ENCODE assay signal across 18 mouse cellular contexts in genomic region chr17:56505401-56505800, GRCm38 (mm10). TPM values are rescaled to one million over a fixed set of nuclear protein-coding genes. Genes with fewer than 3 reads are reported as not detected.
A peak's percentile ranks its signal among the peaks of the same experiment; 100 is the strongest.
DNase-seq lines count a peak whose midpoint lies in the region; ATAC-seq lines count a peak whose summit lies in the region.
"Had no signal": no experiment of that assay in that cellular context is flagged by ENCODE, and none has a peak within 500 bp of the region (broad histone marks: within the 10 kb centered on the region; RNA-seq: fewer than 3 reads in every experiment).

No protein-coding gene starts in this region.

- peak overlapping the region; percentile 53 for H3K27ac ChIP-seq in hindbrain, embryonic 13.5 days
- H3K27ac ChIP-seq in hindbrain, embryonic 11.5 days (ENCODE audit: low read depth, low read length): no peak overlapping the region
- H3K27ac ChIP-seq in forebrain, embryonic 14.5 days (ENCODE audit: low read depth, low read length): peak overlapping the region; percentile 58; the same call in 1 of the 2 replicates
- H3K27ac ChIP-seq: embryonic facial prominence, embryonic 12.5 days; heart, embryonic 10.5 days; heart, embryonic 15.5 days; hindbrain, postnatal 0 days had no signal

- H3K9ac ChIP-seq in hindbrain, embryonic 13.5 days: no peak overlapping the region
- no peak overlapping the region for H3K9ac ChIP-seq in hindbrain, embryonic 11.5 days (ENCODE audit: low read depth, low read length)
- no peak overlapping the region for H3K9ac ChIP-seq in forebrain, embryonic 14.5 days (ENCODE audit: low read length)
- H3K9ac ChIP-seq: embryonic facial prominence, embryonic 12.5 days; heart, embryonic 15.5 days had no signal

- H3K27me3 ChIP-seq in hindbrain, embryonic 13.5 days: peaks cover 13% of the 10 kb centered on the region
- H3K27me3 ChIP-seq in hindbrain, embryonic 11.5 days (ENCODE audit: control insufficient read depth, insufficient read depth, low read length): peaks cover 7% of the 10 kb centered on the region
- H3K27me3 ChIP-seq in forebrain, embryonic 14.5 days (replicated peaks; ENCODE audit: control insufficient read depth, insufficient read depth, low read length): no peaks in the 10 kb centered on the region

- ATAC-seq in hindbrain, embryonic 13.5 days (ENCODE audit: low FRiP score): no peak
- no peak for ATAC-seq in hindbrain, embryonic 11.5 days (ENCODE audit: low FRiP score)
- no peak for ATAC-seq in forebrain, embryonic 14.5 days
- ATAC-seq: hindbrain, postnatal 0 days had no signal

- 71% methylated on average over 10 of the region's 10 CpGs for WGBS in hindbrain, embryonic 13.5 days
- 78% methylated on average over 10 of the region's 10 CpGs for WGBS in hindbrain, embryonic 11.5 days
- 79% methylated on average over 10 of the region's 10 CpGs for WGBS in forebrain, embryonic 14.5 days

- H3K4me3 ChIP-seq in hindbrain, embryonic 13.5 days: no peak overlapping the region
- H3K4me3 ChIP-seq in hindbrain, embryonic 11.5 days (ENCODE audit: low read depth, low read length): no peak overlapping the region
- H3K4me3 ChIP-seq in forebrain, embryonic 14.5 days (ENCODE audit: low read depth, low read length): no peak overlapping the region
- H3K4me3 ChIP-seq: embryonic facial prominence, embryonic 12.5 days; heart, embryonic 10.5 days; heart, embryonic 15.5 days had no signal

- no peak for DNase-seq in hindbrain, embryonic 11.5 days (ENCODE audit: low spot score)
- DNase-seq in MN1 (ENCODE audit: low spot score): peak; percentile 92
- peak; percentile 31 for DNase-seq in brain, adult 2 months (ENCODE audit: low read depth, low spot score)
- DNase-seq in forebrain, embryonic 14.5 days (ENCODE audit: low spot score): no peak
- no peak for DNase-seq in kidney, adult 8-10 months
- no peak for DNase-seq in thymus, postnatal 36 days
- no peak for DNase-seq in lung, postnatal 4 days
- DNase-seq: adrenal gland, postnatal 10 days; cerebellum, adult 18-20 months; heart, adult 18-20 months; heart, postnatal 14 days; kidney, adult 18-20 months had no signal

- H3K4me1 ChIP-seq in hindbrain, embryonic 13.5 days (replicated peaks): peaks cover 56% of the 10 kb centered on the region
- peaks cover 2% of the 10 kb centered on the region; the same call in 1 of the 2 replicates for H3K4me1 ChIP-seq in hindbrain, embryonic 11.5 days (replicated peaks; ENCODE audit: control insufficient read depth, insufficient read depth, low read length)
- peaks cover 31% of the 10 kb centered on the region for H3K4me1 ChIP-seq in forebrain, embryonic 14.5 days (ENCODE audit: control insufficient read depth, insufficient read depth, low read length)

- H3K36me3 ChIP-seq in hindbrain, embryonic 13.5 days: no peaks in the 10 kb centered on the region
- no peaks in the 10 kb centered on the region for H3K36me3 ChIP-seq in hindbrain, embryonic 11.5 days (ENCODE audit: control insufficient read depth, insufficient read depth, low read length)
- no peaks in the 10 kb centered on the region for H3K36me3 ChIP-seq in forebrain, embryonic 14.5 days (ENCODE audit: control insufficient read depth, insufficient read depth, low read length)
- H3K36me3 ChIP-seq: embryonic facial prominence, embryonic 12.5 days; heart, embryonic 10.5 days; heart, embryonic 15.5 days had no signal

- no peak overlapping the region for H3K4me2 ChIP-seq in hindbrain, embryonic 13.5 days
- H3K4me2 ChIP-seq in hindbrain, embryonic 11.5 days (replicated peaks; ENCODE audit: low read depth, low read length): no peak overlapping the region
- H3K4me2 ChIP-seq in forebrain, embryonic 14.5 days (ENCODE audit: low read length): no peak overlapping the region
- H3K4me2 ChIP-seq: embryonic facial prominence, embryonic 12.5 days; heart, embryonic 15.5 days had no signal

- no peaks in the 10 kb centered on the region for H3K9me3 ChIP-seq in hindbrain, embryonic 13.5 days
- H3K9me3 ChIP-seq in hindbrain, embryonic 11.5 days (ENCODE audit: control insufficient read depth, low read length): no peaks in the 10 kb centered on the region
- no peaks in the 10 kb centered on the region for H3K9me3 ChIP-seq in forebrain, embryonic 14.5 days (replicated peaks; ENCODE audit: control insufficient read depth, low read length)
- H3K9me3 ChIP-seq: heart, embryonic 10.5 days; heart, embryonic 15.5 days had no signal

RNA-seq across cellular contexts. Expression of gene Znrf4, which starts 6.8 kb away (rescaled TPM):
- polyA plus RNA-seq in hindbrain, embryonic 13.5 days (2015; fragmentation: Nextera tagmentation; extraction: Ambion mirVana): not detected in 2 replicates
- polyA plus RNA-seq in hindbrain, embryonic 11.5 days (2014; fragmentation: Nextera tagmentation; extraction: Ambion mirVana): not detected in 2 replicates
- 0.14 TPM in 1 of 2 replicates, not detected in the other for polyA plus RNA-seq in forebrain, embryonic 14.5 days (2014; fragmentation: Nextera tagmentation; extraction: Ambion mirVana)
- polyA plus RNA-seq: embryonic facial prominence, embryonic 12.5 days; heart, embryonic 10.5 days; heart, embryonic 15.5 days; hindbrain, postnatal 0 days; intestine, embryonic 14.5 days had no signal

RNA-seq across cellular contexts. Expression of gene Ptprs, which starts 29.1 kb away (rescaled TPM):
- polyA plus RNA-seq in hindbrain, embryonic 13.5 days (2015; fragmentation: Nextera tagmentation; extraction: Ambion mirVana): 273 TPM in 2 replicates
- 142 and 156 TPM in 2 replicates for polyA plus RNA-seq in hindbrain, embryonic 11.5 days (2014; fragmentation: Nextera tagmentation; extraction: Ambion mirVana)
- polyA plus RNA-seq in forebrain, embryonic 14.5 days (2014; fragmentation: Nextera tagmentation; extraction: Ambion mirVana): 248 and 319 TPM in 2 replicates

RNA-seq across cellular contexts. Expression of gene Gm20219, which starts 48.8 kb away (rescaled TPM):
- polyA plus RNA-seq in hindbrain, embryonic 13.5 days (2015; fragmentation: Nextera tagmentation; extraction: Ambion mirVana): 1.2 and 1.8 TPM in 2 replicates
- polyA plus RNA-seq in hindbrain, embryonic 11.5 days (2014; fragmentation: Nextera tagmentation; extraction: Ambion mirVana): 1.0 and 1.1 TPM in 2 replicates
- polyA plus RNA-seq in forebrain, embryonic 14.5 days (2014; fragmentation: Nextera tagmentation; extraction: Ambion mirVana): 0.36 and 0.57 TPM in 2 replicates

Comparison
In these comparisons a context has a peak if more than half of its experiments do, and no peak if none do; other contexts are left out.
1. DNase-seq: peak in MN1 (single experiment) and brain, adult 2 months (single experiment); none in hindbrain, embryonic 11.5 days (single experiment), forebrain, embryonic 14.5 days (single experiment), kidney, adult 8-10 months (0 of 2), thymus, postnatal 36 days (0 of 2) and lung, postnatal 4 days (0 of 2).